Mouse (Mus musculus) thymus, adult 2 months (tissue): ENCODE results near the gene B230118H07Rik. TPM values are rescaled to one million over a fixed set of nuclear protein-coding genes. Genes with fewer than 3 reads are reported as not detected.
"Not testable (repeated sequence)": the region's sequence is repeated elsewhere in the genome, so short reads cannot be mapped to it uniquely, and the experiment has no call there.

Experiments used
- DNase-seq: peaks from one replicate; pipeline ENCODE4 v3.0.0; 2021
- H3K27ac ChIP-seq: fragments of 200-500 bp; 2 replicates; pipeline ENCODE4 v1.5.1; 2012; ENCODE audit warnings: low read length, control low read depth; ENCODE audit not compliant: control insufficient read depth, insufficient read depth
- H3K27me3 ChIP-seq: fragments of 200-500 bp; 2 replicates; pipeline ENCODE4 v1.6.1; 2012; ENCODE audit warnings: mild to moderate bottlenecking, low read length, moderate library complexity, mixed read lengths; ENCODE audit not compliant: control insufficient read depth, insufficient read depth
- H3K36me3 ChIP-seq: fragments of 200-500 bp; 2 replicates; pipeline ENCODE4 v1.6.1; 2012; ENCODE audit warnings: mild to moderate bottlenecking, low read length, moderate library complexity; ENCODE audit not compliant: control insufficient read depth, insufficient read depth
- H3K4me1 ChIP-seq: fragments of 200-500 bp; replicated peaks from 2 replicates; pipeline ENCODE4 v1.6.1; 2012; ENCODE audit warnings: low read length; ENCODE audit not compliant: control insufficient read depth, insufficient read depth
- H3K4me3 ChIP-seq: fragments of 200-500 bp; 2 replicates; pipeline ENCODE4 v1.5.1; 2012; ENCODE audit warnings: mild to moderate bottlenecking, low read length, control low read depth, moderate library complexity; ENCODE audit not compliant: control insufficient read depth, insufficient read depth
- CTCF ChIP-seq: fragments of 200-500 bp; IDR thresholded peaks from 2 replicates; pipeline ENCODE4 v1.5.1; 2012; ENCODE audit warnings: mild to moderate bottlenecking, control low read depth, low read length, moderate library complexity, borderline replicate concordance; ENCODE audit not compliant: control insufficient read depth, poor library complexity, insufficient read depth; ENCODE audit errors: extremely low read depth
- POLR2A ChIP-seq: fragments of 200-500 bp; IDR thresholded peaks from 2 replicates; pipeline ENCODE4 v1.6.1; 2012; ENCODE audit warnings: mild to moderate bottlenecking, low read length, control low read depth, moderate library complexity; ENCODE audit not compliant: control insufficient read depth, poor library complexity, insufficient read depth; ENCODE audit errors: extremely low read depth
- WGBS: fragments of 180-500 bp; shearing (Covaris S2); methylation state at CpG from one replicate; pipeline ENCODE4 v1.1.7; 2018; 5-methylcytosine and 5-hydroxymethylcytosine counted together
- polyA plus RNA-seq: library from polyadenylated mRNA; depleted of rRNA; stranded (reverse); fragments of >200 nt; gene quantifications from 2 replicates; pipeline ENCODE4 v1.2.3, GENCODE M21; 2012

Gene B230118H07Rik
- polyA plus RNA-seq, 1 experiment, result 3.4 TPM

DNA sequence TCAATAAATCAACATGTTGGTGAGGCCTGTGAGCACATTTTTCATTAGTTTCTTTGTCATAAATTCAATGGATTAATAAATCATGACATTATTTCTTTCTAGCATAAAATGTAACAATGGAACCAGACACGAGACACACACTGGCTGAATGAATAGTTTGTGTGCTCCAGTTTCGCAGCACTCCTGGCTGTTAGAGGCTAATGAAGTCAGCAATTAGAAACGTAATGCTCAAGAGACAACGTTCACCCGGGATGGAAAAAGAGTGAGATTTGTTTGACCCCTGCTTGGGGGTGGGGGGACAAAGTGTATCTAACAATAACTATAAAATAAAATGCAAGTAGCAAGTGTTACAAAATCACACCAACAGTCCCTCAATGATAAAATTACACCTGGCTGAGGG lies 95.5 kb downstream of the B230118H07Rik start:
- DNase-seq, result no peak
- TF ChIP-seq POLR2A, result no peak
- TF ChIP-seq CTCF, result no peak
- no peak overlapping the region for H3K4me3 ChIP-seq
- 95% methylated on average over 5 of the region's 5 CpGs for WGBS
- H3K27ac ChIP-seq, result peak overlapping the region; percentile 51; the same call in 1 of the 2 replicates
- no peaks in the 10 kb centered on the region for H3K27me3 ChIP-seq
- H3K4me1 ChIP-seq, result peaks cover 31% of the 10 kb centered on the region
- no peaks in the 10 kb centered on the region for H3K36me3 ChIP-seq

DNA sequence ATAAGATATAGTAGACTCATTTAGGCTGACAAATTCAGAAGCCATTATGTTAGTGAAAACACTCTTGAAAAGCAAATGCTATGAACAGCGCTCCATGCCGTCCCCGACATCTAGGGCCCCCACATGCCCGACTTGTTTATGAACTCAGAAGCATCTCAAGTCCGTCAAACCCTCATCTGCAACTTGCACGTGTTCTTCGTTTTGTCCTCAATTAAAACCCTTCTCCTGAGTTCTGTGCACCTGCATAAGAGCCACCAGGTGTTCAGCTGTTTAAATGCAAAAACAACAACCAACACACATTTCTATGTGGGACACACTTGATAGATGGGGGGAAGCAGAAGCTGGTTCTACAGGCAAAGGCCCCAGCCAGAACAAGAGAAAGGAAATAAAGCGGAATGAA lies 97.0 kb downstream of the B230118H07Rik start:
- H3K4me1 ChIP-seq, result peaks cover 33% of the 10 kb centered on the region
- H3K36me3 ChIP-seq, result no peaks in the 10 kb centered on the region
- H3K27ac ChIP-seq, result peak overlapping the region; percentile 91
- no peaks in the 10 kb centered on the region for H3K27me3 ChIP-seq
- DNase-seq, result peak; percentile 76
- TF ChIP-seq POLR2A, result no peak
- TF ChIP-seq CTCF, result no peak
- 7% methylated on average over 8 of the region's 8 CpGs for WGBS
- no peak overlapping the region for H3K4me3 ChIP-seq

DNA sequence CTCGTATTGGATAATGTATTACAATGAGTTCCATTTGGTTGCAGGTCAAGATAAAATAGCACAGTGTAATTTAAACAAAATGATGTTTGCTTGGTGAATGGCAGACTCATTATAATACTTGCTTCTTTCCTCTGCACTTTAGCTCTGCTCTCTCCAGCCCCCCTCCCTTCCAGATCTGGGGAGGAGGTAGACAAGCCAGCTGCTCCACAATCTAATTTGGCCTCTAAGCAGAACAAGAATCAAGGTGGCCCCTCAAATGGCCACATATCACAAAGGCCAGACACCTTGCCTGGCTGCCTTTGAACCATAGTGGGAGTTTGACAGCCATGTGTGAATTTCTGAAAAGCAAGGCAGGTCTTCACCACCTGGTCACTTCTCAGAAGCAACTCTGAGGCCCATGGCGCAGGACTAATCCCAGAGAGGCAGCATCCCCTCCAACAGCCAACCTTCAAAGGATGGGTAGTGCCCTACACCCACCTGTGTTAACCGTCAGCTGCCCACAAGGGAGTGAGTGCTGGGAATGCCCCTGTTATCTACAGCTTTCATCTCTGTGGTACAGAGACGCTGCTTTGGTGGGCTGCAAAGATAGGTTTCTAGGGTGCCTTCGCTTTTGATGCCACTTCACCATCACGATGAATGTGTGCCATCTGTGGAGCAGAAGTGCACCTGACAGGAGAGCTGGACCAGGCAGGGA lies 98.2 kb downstream of the B230118H07Rik start:
- H3K4me1 ChIP-seq, result peaks cover 33% of the 10 kb centered on the region
- H3K4me3 ChIP-seq, result no peak overlapping the region
- TF ChIP-seq POLR2A, result 0 out of 2 replicates have a peak, but pooled peaks have one; percentile 32
- no peak for TF ChIP-seq CTCF
- WGBS, result 12% methylated on average over 6 of the region's 6 CpGs
- H3K36me3 ChIP-seq, result no peaks in the 10 kb centered on the region
- no peaks in the 10 kb centered on the region for H3K27me3 ChIP-seq
- peak; percentile 86 for DNase-seq
- peak overlapping the region; percentile 97 for H3K27ac ChIP-seq

DNA sequence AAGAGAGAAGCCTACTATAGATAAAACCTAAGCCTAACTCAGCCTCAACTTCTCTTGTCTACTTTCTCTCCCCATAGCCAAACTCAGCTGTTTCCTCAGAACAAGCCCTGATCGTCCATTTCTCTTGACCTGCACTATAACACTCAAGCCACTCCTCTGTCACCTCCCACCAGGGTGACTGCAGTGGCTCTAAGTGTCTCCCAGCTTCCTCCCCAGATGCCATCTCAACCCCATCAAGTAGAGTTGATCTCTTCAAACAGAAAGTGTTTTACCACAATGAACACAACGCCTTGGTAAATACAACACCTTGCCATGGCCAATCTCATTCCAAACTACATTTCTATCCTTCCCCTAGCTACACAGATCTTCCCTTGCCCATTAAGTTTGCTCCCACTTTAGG lies 99.2 kb downstream of the B230118H07Rik start:
- Histone ChIP-seq H3K27me3 (no peaks in the 10 kb centered on the region), H3K4me1 (peaks cover 36% of the 10 kb centered on the region), H3K27ac (peak overlapping the region; percentile 95), H3K36me3 (no peaks in the 10 kb centered on the region), H3K4me3 (no peak overlapping the region)
- peak; percentile 51 for DNase-seq
- 5% methylated on average over 2 of the region's 2 CpGs for WGBS
- TF ChIP-seq POLR2A, result no peak
- TF ChIP-seq CTCF, result no peak

DNA sequence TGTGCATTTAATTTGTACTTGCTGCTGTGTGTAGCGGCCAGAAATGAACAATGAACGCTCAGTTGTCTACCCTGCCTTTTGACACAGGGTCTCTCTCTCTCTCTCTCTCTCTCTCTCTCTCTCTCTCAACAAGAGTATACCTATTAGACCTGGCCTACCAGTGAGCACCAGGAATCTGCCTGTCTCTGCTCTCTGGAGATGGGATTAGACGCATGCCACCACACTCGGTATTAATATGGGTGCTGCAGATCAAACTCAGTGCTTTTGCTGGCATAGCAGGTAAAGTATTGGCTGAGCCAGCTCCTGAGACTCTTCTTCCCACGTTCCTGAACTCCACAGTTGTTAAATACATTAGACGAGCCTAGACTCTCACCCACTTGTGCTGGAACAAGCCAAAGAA lies 100.5 kb downstream of the B230118H07Rik start:
- Histone ChIP-seq H3K4me3 (no peak overlapping the region), H3K36me3 (no peaks in the 10 kb centered on the region), H3K4me1 (peaks cover 37% of the 10 kb centered on the region), H3K27me3 (no peaks in the 10 kb centered on the region), H3K27ac (peak overlapping the region; percentile 66)
- WGBS, result 74% methylated on average over 6 of the region's 6 CpGs
- TF ChIP-seq POLR2A (no peak), CTCF (no peak)
- no peak for DNase-seq

DNA sequence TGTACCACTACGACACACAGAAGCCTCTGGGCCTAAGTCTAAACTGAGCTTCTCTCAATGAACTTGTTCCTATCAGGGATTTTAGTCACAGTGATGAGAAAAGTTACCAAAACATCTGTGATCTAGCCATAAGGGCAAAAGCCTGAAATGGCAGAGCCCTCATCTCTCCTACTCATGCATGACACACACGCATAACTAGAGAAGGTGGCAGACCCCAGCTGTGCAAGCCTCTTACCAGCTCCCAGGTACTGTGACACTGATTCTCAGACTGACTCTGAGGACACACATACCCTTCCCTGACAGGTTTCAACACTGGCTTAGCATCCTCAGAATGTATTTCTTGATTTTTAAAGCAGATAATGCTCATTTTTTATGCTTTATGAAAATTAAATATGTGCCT lies 103.7 kb downstream of the B230118H07Rik start:
- Histone ChIP-seq H3K27me3 (no peaks in the 10 kb centered on the region), H3K36me3 (no peaks in the 10 kb centered on the region), H3K4me1 (peaks cover 33% of the 10 kb centered on the region), H3K27ac (peak overlapping the region; percentile 57), H3K4me3 (no peak overlapping the region)
- 70% methylated on average over 2 of the region's 2 CpGs for WGBS
- TF ChIP-seq CTCF (no peak), POLR2A (no peak)
- DNase-seq, result no peak

DNA sequence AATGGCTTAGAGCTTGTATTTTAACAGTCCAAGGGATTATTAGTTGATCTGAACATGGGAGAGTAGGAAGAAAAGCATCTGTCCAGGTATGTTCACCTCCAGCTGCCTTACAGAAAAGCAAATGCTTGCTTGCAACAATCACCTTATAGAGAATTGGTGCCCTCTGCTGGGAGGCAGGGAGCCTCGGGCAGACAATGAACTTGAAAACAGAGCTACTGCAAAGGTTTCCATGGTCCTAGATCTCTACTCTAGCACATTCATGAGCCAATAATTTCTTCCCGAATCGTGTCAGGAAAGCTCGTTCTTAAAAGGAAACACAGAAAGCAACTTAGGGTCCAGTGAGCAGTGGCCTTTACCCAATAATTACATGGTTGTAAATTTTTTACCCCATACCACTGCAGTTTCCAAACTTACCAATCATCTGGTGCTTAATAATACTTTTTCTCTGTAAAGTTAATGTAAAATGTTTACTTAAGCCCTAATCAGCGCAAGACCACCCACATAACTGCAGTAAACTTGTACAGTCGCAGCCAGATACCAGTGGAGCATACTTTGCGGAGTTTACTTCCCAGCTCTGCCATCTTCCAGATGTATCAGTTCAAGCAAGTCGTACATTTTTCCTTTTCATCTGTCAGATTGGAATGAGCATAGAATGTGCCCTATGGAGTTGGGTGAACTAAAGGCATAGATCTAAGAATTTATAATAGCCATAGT lies 105.5 kb downstream of the B230118H07Rik start:
- TF ChIP-seq POLR2A (no peak), CTCF (no peak)
- no peaks in the 10 kb centered on the region for H3K36me3 ChIP-seq
- peaks cover 24% of the 10 kb centered on the region for H3K4me1 ChIP-seq
- H3K27me3 ChIP-seq, result no peaks in the 10 kb centered on the region
- H3K27ac ChIP-seq, result no peak overlapping the region
- no peak overlapping the region for H3K4me3 ChIP-seq
- DNase-seq, result peak; percentile 79
- 80% methylated on average over 8 of the region's 8 CpGs for WGBS

DNA sequence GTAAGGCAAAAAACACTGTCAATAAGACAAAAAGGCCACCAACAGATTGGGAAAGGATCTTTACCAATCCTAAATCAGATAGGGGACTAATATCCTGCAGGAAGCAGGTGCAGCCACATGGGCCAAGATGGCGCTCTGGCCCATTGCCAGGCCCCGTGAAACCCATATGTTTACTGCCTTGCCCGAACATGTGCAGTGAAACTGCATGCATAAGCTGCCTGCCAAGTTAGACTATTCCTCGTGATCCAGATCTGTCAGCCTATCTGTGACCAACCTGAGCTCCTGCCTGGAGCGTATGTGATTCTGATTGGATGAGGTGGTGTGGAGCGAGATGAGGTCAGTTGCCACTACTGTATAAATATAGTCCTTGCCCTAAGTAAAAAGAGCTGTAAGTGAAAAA lies 112.4 kb downstream of the B230118H07Rik start:
- DNase-seq, H3K27me3 ChIP-seq, H3K4me3 ChIP-seq, H3K36me3 ChIP-seq, H3K27ac ChIP-seq: not testable (repeated sequence)
- peaks cover 13% of the 10 kb centered on the region for H3K4me1 ChIP-seq
- WGBS, result 75% methylated on average over 6 of the region's 6 CpGs
